Mouse (Mus musculus) bone marrow, adult 2 months (tissue): ENCODE measurements at regions not wholly inside any gene's neighbourhood (a gene's known extent, or its start where the extent isn't known, plus 50 kb on each side); places are given as distances from the start of the nearest gene placed in this dataset.

ENCODE experiments used
- CTCF ChIP-seq: fragments of 200-500 bp; IDR thresholded peaks from 2 replicates; pipeline ENCODE4 v1.5.1; 2011; ENCODE audit warnings: low read length, control low read depth; ENCODE audit not compliant: control insufficient read depth, insufficient read depth
- POLR2A ChIP-seq: fragments of 200-500 bp; IDR thresholded peaks from 2 replicates; pipeline ENCODE4 v1.6.1; 2011; ENCODE audit warnings: low read depth, mild to moderate bottlenecking, control low read depth, low read length, borderline replicate concordance; ENCODE audit not compliant: control insufficient read depth

GRCm38 (mm10) chr9:113008106-113008505 is 700.0 kb downstream of the Pdcd6ip start:
- TF ChIP-seq CTCF = no peak
- TF ChIP-seq POLR2A = no peak
